Mouse (Mus musculus) gastrocnemius, postnatal 25 days (tissue): ENCODE measurements around the gene Gm11116. TPM values are rescaled to one million over a fixed set of nuclear protein-coding genes. Genes with fewer than 3 reads are reported as not detected.
"Not testable (repeated sequence)": the region's sequence is repeated elsewhere in the genome, so short reads cannot be mapped to it uniquely, and the experiment has no call there.

Experiments
- DNase-seq: peaks from one replicate; pipeline ENCODE4 v3.0.0; 2022
- long read RNA-seq, 2 experiments: library from polyadenylated mRNA; stranded (forward); transcript quantifications; one replicate each; pipeline ENCODE4 v2.0.0; 2021
- total RNA-seq, 2 experiments: library from RNA; stranded (reverse); gene quantifications; 1 replicate in 1 of 2; 2 replicates in 1 of 2; pipeline ENCODE4 v1.2.3; 2021

Gene Gm11116
- total RNA-seq: not detected
- long read RNA-seq, experiment 1: 0 reads
- long read RNA-seq, experiment 2: 0 reads

DNA sequence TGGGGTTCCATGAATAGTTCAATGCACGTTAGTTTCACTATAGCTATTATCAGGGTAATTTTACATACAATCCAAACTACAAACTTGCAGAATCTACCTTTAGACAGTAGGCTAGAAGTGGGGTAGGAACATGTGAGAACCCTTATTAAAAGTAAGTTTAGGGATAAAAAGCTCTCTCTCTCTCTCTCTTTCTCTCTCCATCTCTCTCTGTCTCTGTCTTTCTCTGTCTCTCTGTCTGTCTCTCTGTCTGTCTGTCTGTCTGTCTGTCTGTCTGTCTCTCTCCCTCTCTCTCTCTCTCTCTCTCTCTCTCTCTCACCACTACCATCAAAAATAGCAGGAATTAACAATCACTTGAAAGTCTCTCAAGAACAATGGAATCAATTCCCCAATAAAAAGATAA is at the start of gene Gm11116:
TSS of gene Gm11116 (minus strand) at position 101 of the 400 bp plus-strand sequence.
- DNase-seq: no peak

GRCm38 (mm10) chr5:88153999-88154398 is 42.7 kb upstream of the Gm11116 start, which contains the start of gene Gm11115:
TSS of gene Gm11115 (minus strand) at chr5:88154099.
- DNase-seq: no peak

GRCm38 (mm10) chr5:88086256-88086655 is 25.1 kb downstream of the Gm11116 start, which contains the start of gene Smr2:
TSS of gene Smr2 (plus strand) at chr5:88086556.
- DNase-seq: not testable (repeated sequence)

Other genes with a start within 250 kb of the Gm11116 start
- not detected for gene Odam, start 226.5 kb downstream of the Gm11116 start, total RNA-seq
- gene Csn3, start 186.0 kb downstream of the Gm11116 start, total RNA-seq: not detected
- not detected for gene 2310003L06Rik, start 142.1 kb downstream of the Gm11116 start, total RNA-seq
- not detected for gene Gm28434, start 142.0 kb downstream of the Gm11116 start, total RNA-seq
- not detected for gene Cabs1, start 132.1 kb downstream of the Gm11116 start, total RNA-seq
- not detected for gene Smr3a, start 109.0 kb downstream of the Gm11116 start, total RNA-seq
- not detected for gene Smr2, start 25.0 kb downstream of the Gm11116 start, total RNA-seq
- not detected for gene Gm11115, start 42.6 kb upstream of the Gm11116 start, total RNA-seq
- not detected for gene Gm7714, start 157.4 kb upstream of the Gm11116 start, total RNA-seq
- gene Prol1, start 205.8 kb upstream of the Gm11116 start, total RNA-seq: not detected